29 mouse cellular contexts compared by ENCODE assay signal in the genomic region with DNA sequence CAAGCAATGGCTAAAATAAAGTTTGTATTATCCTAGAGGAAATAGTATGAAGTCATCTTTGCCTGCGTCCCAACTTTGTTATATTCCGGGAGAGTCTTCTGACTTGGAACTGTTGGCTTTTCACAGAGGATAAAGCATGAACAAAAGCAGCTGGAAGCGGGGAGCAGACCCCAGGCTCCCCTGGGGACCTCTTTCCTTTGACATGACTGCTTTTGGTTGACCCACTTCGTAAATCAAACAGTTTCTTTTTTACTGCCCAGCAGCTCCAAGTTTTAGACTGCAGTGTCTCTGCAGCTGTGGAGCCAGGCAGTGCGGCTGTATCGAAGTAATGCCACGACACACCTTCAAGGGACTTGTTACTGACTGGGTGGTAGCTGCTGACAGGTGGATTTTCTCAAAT. TPM values are rescaled to one million over a fixed set of nuclear protein-coding genes. Genes with fewer than 3 reads are reported as not detected.
DNase-seq lines count a peak whose midpoint lies in the region; ATAC-seq and TF ChIP-seq lines count a peak whose summit lies in the region.
"Had no signal": no experiment of that assay in that cellular context is flagged by ENCODE, and none has a peak within 500 bp of the region (broad histone marks: within the 10 kb centered on the region; RNA-seq: fewer than 3 reads in every experiment).

No protein-coding gene starts in this region.

- H3K4me2 ChIP-seq in heart, embryonic 16.5 days (ENCODE audit: low read depth, low read length), result no peak overlapping the region
- H3K4me2 ChIP-seq in limb, embryonic 12.5 days, result peak overlapping the region; percentile 0; the same call in 1 of the 2 replicates
- H3K4me2 ChIP-seq: liver, embryonic 13.5 days; lung, embryonic 14.5 days; midbrain, embryonic 11.5 days had no signal

- no peaks in the 10 kb centered on the region for H3K36me3 ChIP-seq in heart, embryonic 16.5 days (ENCODE audit: control insufficient read depth, insufficient read depth)
- no peaks in the 10 kb centered on the region for H3K36me3 ChIP-seq in heart, adult 2 months (ENCODE audit: control insufficient read depth, insufficient read depth, low read length)
- H3K36me3 ChIP-seq in limb, embryonic 12.5 days, result peaks cover 9% of the 10 kb centered on the region; the same call in 1 of the 2 replicates

- H3K27ac ChIP-seq in heart, embryonic 16.5 days (ENCODE audit: low read length), result no peak overlapping the region
- no peak overlapping the region for H3K27ac ChIP-seq in heart, adult 2 months
- H3K27ac ChIP-seq in layer of hippocampus, adult 2 months, result peak overlapping the region; percentile 97; the same call in 1 of the 2 replicates
- peak overlapping the region; percentile 54; the same call in 1 of the 2 replicates for H3K27ac ChIP-seq in cortical plate, adult 2 months (ENCODE audit: insufficient read depth, low read length)
- no peak overlapping the region for H3K27ac ChIP-seq in limb, embryonic 12.5 days
- H3K27ac ChIP-seq: embryonic facial prominence, embryonic 10.5 days; heart, embryonic 10.5 days; liver, embryonic 13.5 days had no signal

- TF ChIP-seq EP300 in heart, adult 2 months (IDR thresholded peaks at IDR 0.05; ENCODE audit: insufficient read depth, low read depth, low read length), result no peak

- no peak for ATAC-seq in heart, embryonic 16.5 days (replicated peaks; ENCODE audit: extremely low read depth, insufficient read depth, low FRiP score)
- ATAC-seq in limb, embryonic 12.5 days (ENCODE audit: insufficient number of reproducible peaks, insufficient read depth, low FRiP score, low TSS enrichment, low read depth), result no peak

- H3K27me3 ChIP-seq in heart, embryonic 16.5 days (ENCODE audit: control insufficient read depth, insufficient read depth, low read length), result no peaks in the 10 kb centered on the region
- no peaks in the 10 kb centered on the region for H3K27me3 ChIP-seq in heart, adult 2 months (ENCODE audit: control insufficient read depth, insufficient read depth, low read length)
- no peaks in the 10 kb centered on the region for H3K27me3 ChIP-seq in limb, embryonic 12.5 days
- H3K27me3 ChIP-seq: liver, embryonic 13.5 days had no signal

- no peak for DNase-seq in heart, adult 2 months
- no peak for DNase-seq in layer of hippocampus, adult 2 months (ENCODE audit: low spot score in 2 of 2)
- no peak for DNase-seq in layer of hippocampus, postnatal 25 days (ENCODE audit: extremely low spot score in 1 of 2, low spot score in 1 of 2)
- no peak for DNase-seq in urinary bladder, postnatal 36 days (ENCODE audit: low spot score in 2 of 2)
- DNase-seq: adrenal gland, postnatal 36 days; cerebellum, adult 11-12 months; cerebellum, postnatal 14 days; kidney, adult 18-20 months; left cerebral cortex, postnatal 4 days; liver, embryonic 13.5 days; lung, embryonic 14.5 days; lung, postnatal 36 days; right cerebral cortex, postnatal 14 days; thymus, adult 18-20 months had no signal

- no peak for TF ChIP-seq POLR2A in heart, adult 2 months (IDR thresholded peaks at IDR 0.05; ENCODE audit: insufficient read depth, low read depth, low read length)
- TF ChIP-seq POLR2A in cortical plate, adult 2 months (IDR thresholded peaks at IDR 0.05; ENCODE audit: extremely low read depth, insufficient read depth, low read length), result no peak

- intact Hi-C loops in heart, adult 2 months (cut with DNase I), result loop anchor here (1.0 kb wide), 1 partner anchor 14 kb away; no protein-coding TSS in a partner anchor

- H3K9me3 ChIP-seq in heart, embryonic 16.5 days (replicated peaks; ENCODE audit: control insufficient read depth, low read length), result no peaks in the 10 kb centered on the region
- no peaks in the 10 kb centered on the region for H3K9me3 ChIP-seq in limb, embryonic 12.5 days
- H3K9me3 ChIP-seq: embryonic facial prominence, embryonic 10.5 days; heart, embryonic 10.5 days; liver, embryonic 13.5 days had no signal

- no peak overlapping the region for H3K4me3 ChIP-seq in heart, embryonic 16.5 days (ENCODE audit: low read length)
- no peak overlapping the region for H3K4me3 ChIP-seq in heart, adult 2 months
- peak overlapping the region; percentile 93 for H3K4me3 ChIP-seq in layer of hippocampus, adult 2 months
- no peak overlapping the region for H3K4me3 ChIP-seq in cortical plate, adult 2 months (ENCODE audit: insufficient read depth, low read length)
- no peak overlapping the region for H3K4me3 ChIP-seq in limb, embryonic 12.5 days (replicated peaks)
- H3K4me3 ChIP-seq: embryonic facial prominence, embryonic 10.5 days; heart, embryonic 10.5 days; liver, embryonic 13.5 days had no signal

- no peak for TF ChIP-seq CTCF in heart, adult 2 months (IDR thresholded peaks at IDR 0.05)
- no peak for TF ChIP-seq CTCF in layer of hippocampus, adult 2 months (conservative IDR thresholded peaks at IDR 0.05)
- no peak for TF ChIP-seq CTCF in cortical plate, adult 2 months (IDR thresholded peaks at IDR 0.05; ENCODE audit: extremely low read depth, insufficient read depth, low read length)

- WGBS in heart, embryonic 16.5 days, result 70% methylated on average over 7 of the region's 7 CpGs
- 54% methylated on average over 7 of the region's 7 CpGs for WGBS in heart, adult 2 months
- WGBS in limb, embryonic 12.5 days, result 41% methylated on average over 7 of the region's 7 CpGs

- peaks cover 8% of the 10 kb centered on the region for H3K79me2 ChIP-seq in heart, adult 2 months (replicated peaks; ENCODE audit: control insufficient read depth, insufficient read depth, low read length)

- peaks cover 29% of the 10 kb centered on the region for H3K4me1 ChIP-seq in heart, embryonic 16.5 days (ENCODE audit: control insufficient read depth, insufficient read depth, low read length)
- H3K4me1 ChIP-seq in heart, adult 2 months (ENCODE audit: control insufficient read depth, insufficient read depth, low read length), result peaks cover 11% of the 10 kb centered on the region
- peaks cover 17% of the 10 kb centered on the region for H3K4me1 ChIP-seq in cortical plate, adult 2 months (ENCODE audit: control insufficient read depth, insufficient read depth, low read length)
- peaks cover 47% of the 10 kb centered on the region for H3K4me1 ChIP-seq in limb, embryonic 12.5 days (replicated peaks)

- H3K9ac ChIP-seq in heart, embryonic 16.5 days (ENCODE audit: low read length), result 0 out of 2 replicates have a peak overlapping the region, but pooled peaks have one; percentile 28
- no peak overlapping the region for H3K9ac ChIP-seq in heart, adult 2 months (ENCODE audit: low read depth, low read length)
- H3K9ac ChIP-seq in limb, embryonic 12.5 days (replicated peaks), result no peak overlapping the region
- H3K9ac ChIP-seq: liver, embryonic 13.5 days; lung, embryonic 14.5 days had no signal

RNA-seq across cellular contexts. Expression of gene Mink1, which starts 3.9 kb away (rescaled TPM):
- polyA plus RNA-seq in heart, embryonic 16.5 days (2015; fragmentation: Nextera tagmentation; extraction: Ambion mirVana), result 9.8 and 10.3 TPM in 2 replicates
- total RNA-seq in heart, adult 2 months (2021), result 10 to 100 TPM; 41.3 to 46.8 TPM
- 40.8 and 49.6 TPM in 2 replicates for polyA plus RNA-seq in heart, adult 2 months (2012; rRNA removed)
- 100 to 1,000 TPM; 505 to 510 TPM for total RNA-seq in layer of hippocampus, adult 2 months (2021)
- total RNA-seq in layer of hippocampus, postnatal 25 days (2021), result 100 to 1,000 TPM; 434 to 488 TPM
- polyA plus RNA-seq in cortical plate, adult 2 months (2012; rRNA removed), result 318 and 325 TPM in 2 replicates
- 17.6 and 18.4 TPM in 2 replicates for polyA plus RNA-seq in limb, embryonic 12.5 days (2016; fragmentation: Nextera tagmentation; extraction: Ambion mirVana)

RNA-seq across cellular contexts. Expression of gene Pld2, which starts 26.7 kb away (rescaled TPM):
- 9.1 and 12.0 TPM in 2 replicates for polyA plus RNA-seq in heart, embryonic 16.5 days (2015; fragmentation: Nextera tagmentation; extraction: Ambion mirVana)
- 1 to 10 TPM; 4.3 to 5.8 TPM for total RNA-seq in heart, adult 2 months (2021)
- 15.1 and 21.0 TPM in 2 replicates for polyA plus RNA-seq in heart, adult 2 months (2012; rRNA removed)
- total RNA-seq in layer of hippocampus, adult 2 months (2021), result 10 to 100 TPM; 17.7 to 19.2 TPM
- total RNA-seq in layer of hippocampus, postnatal 25 days (2021), result 10 to 100 TPM; 16.2 to 18.9 TPM
- 21.4 and 24.4 TPM in 2 replicates for polyA plus RNA-seq in cortical plate, adult 2 months (2012; rRNA removed)
- polyA plus RNA-seq in limb, embryonic 12.5 days (2016; fragmentation: Nextera tagmentation; extraction: Ambion mirVana), result 4.4 and 4.5 TPM in 2 replicates

RNA-seq across cellular contexts. Expression of gene Gm40193, which starts 33.8 kb away (rescaled TPM):
- not detected in 2 replicates for polyA plus RNA-seq in heart, embryonic 16.5 days (2015; fragmentation: Nextera tagmentation; extraction: Ambion mirVana)
- not detected for total RNA-seq in heart, adult 2 months (2021)
- polyA plus RNA-seq in heart, adult 2 months (2012; rRNA removed), result not detected in 2 replicates
- total RNA-seq in layer of hippocampus, adult 2 months (2021), result not detected
- not detected for total RNA-seq in layer of hippocampus, postnatal 25 days (2021)
- not detected in 2 replicates for polyA plus RNA-seq in cortical plate, adult 2 months (2012; rRNA removed)
- not detected in 2 replicates for polyA plus RNA-seq in limb, embryonic 12.5 days (2016; fragmentation: Nextera tagmentation; extraction: Ambion mirVana)
- total RNA-seq: adrenal gland, postnatal 36 days; gastrocnemius, adult 8-10 months; layer of hippocampus, postnatal 14 days; left cerebral cortex, postnatal 4 days; neutrophil, adult 5-6 weeks had no signal
- polyA plus RNA-seq: C2C12; embryonic facial prominence, embryonic 10.5 days; forebrain, embryonic 11.5 days; heart, embryonic 10.5 days; hindbrain, embryonic 11.5 days; large intestine, adult 2 months; liver, embryonic 13.5 days; lung, embryonic 14.5 days; midbrain, embryonic 11.5 days; spleen, adult 2 months; stomach, embryonic 14.5 days had no signal

RNA-seq across cellular contexts. Expression of gene Psmb6, which starts 41.4 kb away (rescaled TPM):
- 607 and 623 TPM in 2 replicates for polyA plus RNA-seq in heart, embryonic 16.5 days (2015; fragmentation: Nextera tagmentation; extraction: Ambion mirVana)
- total RNA-seq in heart, adult 2 months (2021), result 100 to 1,000 TPM; 204 to 231 TPM
- 296 and 367 TPM in 2 replicates for polyA plus RNA-seq in heart, adult 2 months (2012; rRNA removed)
- 100 to 1,000 TPM; 178 to 188 TPM for total RNA-seq in layer of hippocampus, adult 2 months (2021)
- total RNA-seq in layer of hippocampus, postnatal 25 days (2021), result 100 to 1,000 TPM; 178 to 211 TPM
- polyA plus RNA-seq in cortical plate, adult 2 months (2012; rRNA removed), result 240 and 248 TPM in 2 replicates
- 857 and 867 TPM in 2 replicates for polyA plus RNA-seq in limb, embryonic 12.5 days (2016; fragmentation: Nextera tagmentation; extraction: Ambion mirVana)

RNA-seq across cellular contexts. Expression of gene Gltpd2, which starts 47.6 kb away (rescaled TPM):
- polyA plus RNA-seq in heart, embryonic 16.5 days (2015; fragmentation: Nextera tagmentation; extraction: Ambion mirVana), result 0.16 and 0.37 TPM in 2 replicates
- total RNA-seq in heart, adult 2 months (2021), result not detected
- not detected in 2 replicates for polyA plus RNA-seq in heart, adult 2 months (2012; rRNA removed)
- not detected for total RNA-seq in layer of hippocampus, adult 2 months (2021)
- not detected for total RNA-seq in layer of hippocampus, postnatal 25 days (2021)
- polyA plus RNA-seq in cortical plate, adult 2 months (2012; rRNA removed), result not detected in 2 replicates
- 0.37 and 0.68 TPM in 2 replicates for polyA plus RNA-seq in limb, embryonic 12.5 days (2016; fragmentation: Nextera tagmentation; extraction: Ambion mirVana)
- total RNA-seq: adrenal gland, postnatal 36 days; gastrocnemius, adult 8-10 months; layer of hippocampus, postnatal 14 days; left cerebral cortex, postnatal 4 days; neutrophil, adult 5-6 weeks had no signal
- polyA plus RNA-seq: C2C12 had no signal

Comparison
In these comparisons a context has a peak if more than half of its experiments do, and no peak if none do; other contexts are left out.
1. H3K27ac ChIP-seq: peak in layer of hippocampus, adult 2 months (single experiment) and cortical plate, adult 2 months (single experiment); none in heart, embryonic 16.5 days (single experiment), heart, adult 2 months (single experiment) and limb, embryonic 12.5 days (single experiment).